Mouse (Mus musculus) MEL (cell line): Measurements from ENCODE around the gene Gramd4.

ENCODE experiments used
- CHD1 ChIP-seq: IDR thresholded peaks from 2 replicates; pipeline ENCODE4 v1.6.1; 2012; ENCODE audit warnings: low read depth, mild to moderate bottlenecking, inconsistent platforms, low read length, improper control_type of control experiment
- CTCF ChIP-seq, 3 experiments: IDR thresholded peaks in 2 of 3; conservative IDR thresholded peaks in 1 of 3; 2 replicates each; pipeline ENCODE4 v1.5.1; 2011 to 2012; ENCODE audit warnings: low read length in 3 of 3, low read depth in 2 of 3, mild to moderate bottlenecking in 2 of 3, improper control_type of control experiment in 1 of 3, inconsistent platforms in 1 of 3, mixed read lengths in 1 of 3, moderate library complexity in 1 of 3; ENCODE audit not compliant: control insufficient read depth in 1 of 3, insufficient read depth in 1 of 3, poor library complexity in 1 of 3, severe bottlenecking in 1 of 3
- E2F4 ChIP-seq: IDR thresholded peaks from 2 replicates; pipeline ENCODE4 v1.6.1; 2011; ENCODE audit warnings: low read depth, low read length, improper control_type of control experiment, borderline replicate concordance
- EP300 ChIP-seq, 2 experiments: IDR thresholded peaks; 2 replicates each; pipeline ENCODE4 v1.6.1; 2011; ENCODE audit warnings: improper control_type of control experiment in 2 of 2, low read length in 2 of 2, low read depth in 1 of 2, mild to moderate bottlenecking in 1 of 2
- GATA1 ChIP-seq: IDR thresholded peaks from 2 replicates; pipeline ENCODE4 v1.6.1; 2011; ENCODE audit warnings: low read depth, low read length, improper control_type of control experiment
- JUND ChIP-seq: IDR thresholded peaks from 2 replicates; pipeline ENCODE4 v1.6.1; 2011; ENCODE audit warnings: low read depth, mild to moderate bottlenecking, improper control_type of control experiment, low read length
- MAFK ChIP-seq: IDR thresholded peaks from 2 replicates; pipeline ENCODE4 v1.6.1; 2011; ENCODE audit warnings: low read depth, mild to moderate bottlenecking, low read length, improper control_type of control experiment, borderline replicate concordance
- MAX ChIP-seq: IDR thresholded peaks from 2 replicates; pipeline ENCODE4 v1.6.1; 2011; ENCODE audit warnings: low read length, improper control_type of control experiment
- MEF2A ChIP-seq: IDR thresholded peaks from 2 replicates; pipeline ENCODE4 v1.6.1; 2014; ENCODE audit warnings: low read depth, mild to moderate bottlenecking, inconsistent platforms, low read length, improper control_type of control experiment; ENCODE audit not compliant: poor library complexity, insufficient replicate concordance, severe bottlenecking; ENCODE audit errors: extremely low read depth
- MYC ChIP-seq: IDR thresholded peaks from 2 replicates; pipeline ENCODE4 v1.6.1; 2011; ENCODE audit warnings: low read depth, mild to moderate bottlenecking, low read length, improper control_type of control experiment, moderate library complexity
- NRF1 ChIP-seq: IDR thresholded peaks from 2 replicates; pipeline ENCODE4 v1.6.1; 2014; ENCODE audit warnings: low read depth, mild to moderate bottlenecking, inconsistent platforms, low read length, improper control_type of control experiment, moderate library complexity; ENCODE audit not compliant: poor library complexity, insufficient read depth, severe bottlenecking
- POLR2A ChIP-seq, 2 experiments: IDR thresholded peaks; 2 replicates each; pipeline ENCODE4 v1.6.1; 2011 to 2012; ENCODE audit warnings: low read length in 2 of 2, mild to moderate bottlenecking in 2 of 2, control low read depth in 1 of 2, improper control_type of control experiment in 1 of 2, low read depth in 1 of 2, moderate library complexity in 1 of 2; ENCODE audit not compliant: control insufficient read depth in 1 of 2, insufficient read depth in 1 of 2, poor library complexity in 1 of 2
- SMC3 ChIP-seq: IDR thresholded peaks from 2 replicates; pipeline ENCODE4 v1.6.1; 2011; ENCODE audit warnings: low read depth, low read length, improper control_type of control experiment
- TCF12 ChIP-seq: IDR thresholded peaks from 2 replicates; pipeline ENCODE4 v1.6.1; 2014; ENCODE audit warnings: low read depth, mild to moderate bottlenecking, inconsistent platforms, low read length, improper control_type of control experiment, moderate library complexity

- TF ChIP-seq CTCF (IDR thresholded peaks at IDR 0.05 in 2 of 3, conservative IDR thresholded peaks at IDR 0.05 in 1 of 3; ENCODE audit: control insufficient read depth in 1 of 3, insufficient read depth in 1 of 3, low read depth in 2 of 3, low read length in 3 of 3, poor library complexity in 1 of 3, severe bottlenecking in 1 of 3) (no peak), JUND (no peak), SMC3 (no peak), CHD1 (no peak), MAFK (no peak), EP300 (IDR thresholded peaks at IDR 0.05; ENCODE audit: low read depth in 1 of 2, low read length in 2 of 2) (no peak), MAX (no peak), POLR2A (IDR thresholded peaks at IDR 0.05; ENCODE audit: control insufficient read depth in 1 of 2, insufficient read depth in 1 of 2, low read depth in 1 of 2, low read length in 2 of 2, poor library complexity in 1 of 2) (no peak), MYC (no peak), MEF2A (no peak), NRF1 (no peak), E2F4 (no peak), GATA1 (no peak), TCF12 (no peak)
Observed at GRCm38 (mm10) chr15:86035913-86036312, 21.6 kb upstream of the Gramd4 start.
